Mouse (Mus musculus): ENCODE measurements around the gene Lpcat1.

DNA sequence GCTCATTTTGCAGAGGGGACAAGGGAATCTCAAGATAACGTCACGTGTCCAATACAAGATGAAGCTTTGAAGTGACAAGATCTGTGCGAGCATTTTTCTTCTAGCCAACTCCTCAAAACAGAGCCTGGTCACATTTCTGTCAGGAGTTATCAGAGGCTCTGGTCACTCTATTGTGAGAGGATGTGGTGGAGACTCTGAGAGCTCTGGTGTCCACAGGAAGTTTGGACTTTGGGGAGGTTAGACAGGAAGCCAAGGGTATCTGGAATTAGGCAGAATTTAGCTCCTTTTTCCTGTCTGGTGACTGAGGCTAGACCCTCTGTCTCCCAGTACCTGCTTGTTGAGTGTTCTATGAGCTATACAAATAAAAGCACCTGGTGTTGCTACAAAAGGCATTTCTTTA lies 586 bp upstream of the Lpcat1 start:
- TF ChIP-seq CTCF (IDR thresholded peaks at IDR 0.05; ENCODE audit: borderline replicate concordance, insufficient read depth, low read length) (no peak), POLR2A (IDR thresholded peaks at IDR 0.05; ENCODE audit: low read depth, low read length) (no peak)

Measured in embryonic fibroblast, embryonic 13.5 days (primary cell).